14 mouse cellular contexts compared by ENCODE assay signal in genomic region chr16:57551617-57552016, GRCm38 (mm10). TPM values are rescaled to one million over a fixed set of nuclear protein-coding genes. Genes with fewer than 3 reads are reported as not detected.
DNase-seq lines count a peak whose midpoint lies in the region; ATAC-seq lines count a peak whose summit lies in the region.
"Had no signal": no experiment of that assay in that cellular context is flagged by ENCODE, and none has a peak within 500 bp of the region (broad histone marks: within the 10 kb centered on the region; RNA-seq: fewer than 3 reads in every experiment).

No protein-coding gene starts in this region.

- ATAC-seq in kidney, embryonic 15.5 days (replicated peaks; ENCODE audit: low FRiP score), result no peak
- no peak for ATAC-seq in intestine, embryonic 16.5 days
- ATAC-seq in midbrain, embryonic 11.5 days (ENCODE audit: low FRiP score), result no peak
- ATAC-seq: midbrain, embryonic 15.5 days had no signal

- no peaks in the 10 kb centered on the region for H3K9me3 ChIP-seq in kidney, embryonic 15.5 days (replicated peaks)
- H3K9me3 ChIP-seq in intestine, embryonic 16.5 days (ENCODE audit: control insufficient read depth, low read length), result no peaks in the 10 kb centered on the region
- H3K9me3 ChIP-seq in midbrain, embryonic 11.5 days (ENCODE audit: control insufficient read depth, low read length), result no peaks in the 10 kb centered on the region
- H3K9me3 ChIP-seq: liver, embryonic 15.5 days; midbrain, embryonic 15.5 days had no signal

- peak overlapping the region; percentile 48 for H3K4me2 ChIP-seq in kidney, embryonic 15.5 days
- H3K4me2 ChIP-seq in intestine, embryonic 16.5 days (ENCODE audit: low read depth, low read length), result peak overlapping the region; percentile 23; the same call in 1 of the 2 replicates
- no peak overlapping the region for H3K4me2 ChIP-seq in midbrain, embryonic 11.5 days
- H3K4me2 ChIP-seq: liver, embryonic 15.5 days; midbrain, embryonic 15.5 days had no signal

- no peak overlapping the region for H3K27ac ChIP-seq in kidney, embryonic 15.5 days
- H3K27ac ChIP-seq in intestine, embryonic 16.5 days (ENCODE audit: low read length), result no peak overlapping the region
- no peak overlapping the region for H3K27ac ChIP-seq in midbrain, embryonic 11.5 days (ENCODE audit: low read depth, low read length)
- H3K27ac ChIP-seq: liver, embryonic 15.5 days; midbrain, embryonic 15.5 days had no signal

- H3K4me1 ChIP-seq in kidney, embryonic 15.5 days, result peaks cover 32% of the 10 kb centered on the region
- peaks cover 23% of the 10 kb centered on the region for H3K4me1 ChIP-seq in intestine, embryonic 16.5 days (ENCODE audit: control insufficient read depth, insufficient read depth, low read length)
- peaks cover 3% of the 10 kb centered on the region; the same call in 1 of the 2 replicates for H3K4me1 ChIP-seq in midbrain, embryonic 11.5 days (ENCODE audit: control insufficient read depth, insufficient read depth, low read length)

- DNase-seq in adrenal gland, postnatal 14 days, result peak; percentile 20
- DNase-seq in adrenal gland, adult 18-20 months (ENCODE audit: low spot score in 2 of 2), result no peak
- no peak for DNase-seq in kidney, adult 18-20 months
- DNase-seq in 3T3-L1 (ENCODE audit: low read depth, low spot score), result peak; percentile 64
- DNase-seq in midbrain, embryonic 11.5 days (ENCODE audit: low spot score, missing footprints), result no peak
- DNase-seq in embryo, embryonic 11 days, result no peak
- DNase-seq: adrenal gland, adult 2 months; gastrocnemius, postnatal 14 days; layer of hippocampus, postnatal 36 days; right cerebral cortex, postnatal 4 days had no signal

- H3K36me3 ChIP-seq in kidney, embryonic 15.5 days, result peaks cover 9% of the 10 kb centered on the region; the same call in 1 of the 2 replicates
- no peaks in the 10 kb centered on the region for H3K36me3 ChIP-seq in intestine, embryonic 16.5 days (ENCODE audit: control insufficient read depth, insufficient read depth, low read length)
- no peaks in the 10 kb centered on the region for H3K36me3 ChIP-seq in midbrain, embryonic 11.5 days (ENCODE audit: control insufficient read depth, insufficient read depth, low read length)
- H3K36me3 ChIP-seq: liver, embryonic 15.5 days; midbrain, embryonic 15.5 days had no signal

- H3K27me3 ChIP-seq in kidney, embryonic 15.5 days, result no peaks in the 10 kb centered on the region
- H3K27me3 ChIP-seq in intestine, embryonic 16.5 days (replicated peaks; ENCODE audit: control insufficient read depth, insufficient read depth, low read length), result no peaks in the 10 kb centered on the region
- no peaks in the 10 kb centered on the region for H3K27me3 ChIP-seq in midbrain, embryonic 11.5 days (ENCODE audit: control insufficient read depth, insufficient read depth, low read length)

- no peak overlapping the region for H3K9ac ChIP-seq in kidney, embryonic 15.5 days
- no peak overlapping the region for H3K9ac ChIP-seq in intestine, embryonic 16.5 days (ENCODE audit: low read depth, low read length)
- H3K9ac ChIP-seq in midbrain, embryonic 11.5 days (ENCODE audit: low read length), result no peak overlapping the region
- H3K9ac ChIP-seq: liver, embryonic 15.5 days; midbrain, embryonic 15.5 days had no signal

- peak overlapping the region; percentile 35; the same call in 1 of the 2 replicates for H3K4me3 ChIP-seq in kidney, embryonic 15.5 days (replicated peaks)
- peak overlapping the region; percentile 18; the same call in 1 of the 2 replicates for H3K4me3 ChIP-seq in intestine, embryonic 16.5 days (ENCODE audit: low read length)
- no peak overlapping the region for H3K4me3 ChIP-seq in midbrain, embryonic 11.5 days (ENCODE audit: low read depth, low read length)
- H3K4me3 ChIP-seq: liver, embryonic 15.5 days; midbrain, embryonic 15.5 days had no signal

- whole genome bisulfite sequencing in kidney, embryonic 15.5 days, result 71% methylated on average over 2 of the region's 2 CpGs
- WGBS in intestine, embryonic 16.5 days, result 57% methylated on average over 2 of the region's 2 CpGs
- 78% methylated on average over 2 of the region's 2 CpGs for WGBS in midbrain, embryonic 11.5 days

RNA-seq across cellular contexts. Expression of gene Cmss1, which starts 55.0 kb away (rescaled TPM):
- 17.1 and 20.6 TPM in 2 replicates for total RNA-seq in adrenal gland, postnatal 14 days (2021)
- 10 to 100 TPM; 15.0 to 16.9 TPM for total RNA-seq in adrenal gland, adult 18-20 months (2021)
- 60.8 and 61.0 TPM in 2 replicates for polyA plus RNA-seq in kidney, embryonic 15.5 days (2015; fragmentation: Nextera tagmentation; extraction: Ambion mirVana)
- 35.1 and 41.4 TPM in 2 replicates for polyA plus RNA-seq in intestine, embryonic 16.5 days (2015; fragmentation: Nextera tagmentation; extraction: Ambion mirVana)
- polyA plus RNA-seq in midbrain, embryonic 11.5 days (2014; fragmentation: Nextera tagmentation; extraction: Ambion mirVana), result 54.8 and 56.3 TPM in 2 replicates

Comparison
In these comparisons a context has a peak if more than half of its experiments do, and no peak if none do; other contexts are left out.
1. DNase-seq: peak in adrenal gland, postnatal 14 days (single experiment) and 3T3-L1 (single experiment); none in adrenal gland, adult 18-20 months (0 of 2), kidney, adult 18-20 months (single experiment), midbrain, embryonic 11.5 days (single experiment) and embryo, embryonic 11 days (single experiment).